In genomic region chr3:37657009-37657408, GRCm38 (mm10) we compare ENCODE assay signal across 8 mouse cellular contexts. TPM values are rescaled to one million over a fixed set of nuclear protein-coding genes. Genes with fewer than 3 reads are reported as not detected.
A peak's percentile ranks its signal among the peaks of the same experiment; 100 is the strongest.
DNase-seq lines count a peak whose midpoint lies in the region; ATAC-seq and TF ChIP-seq lines count a peak whose summit lies in the region.

No protein-coding gene starts in this region.

- peak overlapping the region; percentile 36 for H3K4me2 ChIP-seq in heart, embryonic 16.5 days (ENCODE audit: low read depth, low read length)
- H3K4me2 ChIP-seq in lung, postnatal 0 days (replicated peaks; ENCODE audit: low read depth, low read length) = 0 out of 2 replicates have a peak overlapping the region, but pooled peaks have one; percentile 8

- no peak for TF ChIP-seq CTCF in lung, postnatal 0 days (IDR thresholded peaks at IDR 0.05)

- 1% methylated on average over 8 of the region's 8 CpGs for WGBS in heart, embryonic 10.5 days
- 11% methylated on average over 8 of the region's 8 CpGs for WGBS in heart, embryonic 16.5 days
- WGBS in lung, postnatal 0 days = 11% methylated on average over 8 of the region's 8 CpGs

- peak; percentile 47 for ATAC-seq in heart, embryonic 16.5 days (replicated peaks; ENCODE audit: extremely low read depth, insufficient read depth, low FRiP score)
- peak; percentile 39 for ATAC-seq in lung, postnatal 0 days

- no peak overlapping the region for H3K9ac ChIP-seq in heart, embryonic 16.5 days (ENCODE audit: low read length)
- no peak overlapping the region for H3K9ac ChIP-seq in lung, postnatal 0 days (replicated peaks; ENCODE audit: low read depth)

- peaks cover 25% of the 10 kb centered on the region for H3K27me3 ChIP-seq in heart, embryonic 10.5 days (ENCODE audit: insufficient read depth, poor library complexity, severe bottlenecking)
- no peaks in the 10 kb centered on the region for H3K27me3 ChIP-seq in heart, embryonic 16.5 days (ENCODE audit: control insufficient read depth, insufficient read depth, low read length)
- no peaks in the 10 kb centered on the region for H3K27me3 ChIP-seq in lung, postnatal 0 days (replicated peaks; ENCODE audit: insufficient read depth, low read length)

- DNase-seq in heart, embryonic 10.5 days (ENCODE audit: low spot score) = no peak
- no peak for DNase-seq in heart, postnatal 4 days
- peak; percentile 72 for DNase-seq in embryo, embryonic 10 days (ENCODE audit: low spot score)
- DNase-seq in lung, postnatal 0 days (ENCODE audit: low spot score) = peak; percentile 67
- DNase-seq in testis, postnatal 10 days (ENCODE audit: low spot score) = no peak
- DNase-seq in ovary, postnatal 14 days (ENCODE audit: low spot score) = no peak
- DNase-seq in left cerebral cortex, postnatal 14 days (ENCODE audit: low spot score in 2 of 2) = no peak

- 0 out of 2 replicates have a peak overlapping the region, but pooled peaks have one; percentile 53 for H3K27ac ChIP-seq in heart, embryonic 10.5 days
- H3K27ac ChIP-seq in heart, embryonic 16.5 days (ENCODE audit: low read length) = 0 out of 2 replicates have a peak overlapping the region, but pooled peaks have one; percentile 11
- peak overlapping the region; percentile 64 for H3K27ac ChIP-seq in lung, postnatal 0 days (ENCODE audit: low read length)

- H3K9me3 ChIP-seq in heart, embryonic 10.5 days = no peaks in the 10 kb centered on the region
- no peaks in the 10 kb centered on the region for H3K9me3 ChIP-seq in heart, embryonic 16.5 days (replicated peaks; ENCODE audit: control insufficient read depth, low read length)
- no peaks in the 10 kb centered on the region for H3K9me3 ChIP-seq in lung, postnatal 0 days (ENCODE audit: low read length)

- intact Hi-C loops in left cerebral cortex, postnatal 14 days (cut with DNase I) = no loop called here

- H3K4me1 ChIP-seq in heart, embryonic 10.5 days = peaks cover 31% of the 10 kb centered on the region
- peaks cover 20% of the 10 kb centered on the region for H3K4me1 ChIP-seq in heart, embryonic 16.5 days (ENCODE audit: control insufficient read depth, insufficient read depth, low read length)
- H3K4me1 ChIP-seq in lung, postnatal 0 days (ENCODE audit: insufficient read depth, low read depth, low read length) = peaks cover 10% of the 10 kb centered on the region

- H3K36me3 ChIP-seq in heart, embryonic 10.5 days = no peaks in the 10 kb centered on the region
- no peaks in the 10 kb centered on the region for H3K36me3 ChIP-seq in heart, embryonic 16.5 days (ENCODE audit: control insufficient read depth, insufficient read depth)
- no peaks in the 10 kb centered on the region for H3K36me3 ChIP-seq in lung, postnatal 0 days (ENCODE audit: insufficient read depth, low read length)

- peak overlapping the region; percentile 15; the same call in 1 of the 2 replicates for H3K4me3 ChIP-seq in heart, embryonic 10.5 days
- H3K4me3 ChIP-seq in heart, embryonic 16.5 days (ENCODE audit: low read length) = no peak overlapping the region
- H3K4me3 ChIP-seq in lung, postnatal 0 days (ENCODE audit: low read depth, low read length) = no peak overlapping the region

- TF ChIP-seq EP300 in lung, postnatal 0 days (IDR thresholded peaks at IDR 0.05) = peak; percentile 53

RNA-seq across cellular contexts. Expression of gene Spry1, which starts 17.3 kb away (rescaled TPM):
- 5.3 and 8.1 TPM in 2 replicates for polyA plus RNA-seq in heart, embryonic 10.5 days (2016; fragmentation: Nextera tagmentation; extraction: Ambion mirVana)
- 10 to 100 TPM; 39.2 to 40.0 TPM for total RNA-seq in heart, postnatal 4 days (2021)
- 6.9 and 8.2 TPM in 2 replicates for polyA plus RNA-seq in heart, embryonic 16.5 days (2015; fragmentation: Nextera tagmentation; extraction: Ambion mirVana)
- 23.3 and 24.7 TPM in 2 replicates for polyA plus RNA-seq in lung, postnatal 0 days (2015; fragmentation: Nextera tagmentation; extraction: Ambion mirVana)
- total RNA-seq in left cerebral cortex, postnatal 14 days (2021) = 10 to 100 TPM; 13.4 to 14.9 TPM

Comparison
In these comparisons a context has a peak if more than half of its experiments do, and no peak if none do; other contexts are left out.
1. DNase-seq: peak in embryo, embryonic 10 days (single experiment) and lung, postnatal 0 days (single experiment); none in heart, embryonic 10.5 days (single experiment), heart, postnatal 4 days (single experiment), testis, postnatal 10 days (single experiment), ovary, postnatal 14 days (single experiment) and left cerebral cortex, postnatal 14 days (0 of 2).
2. H3K27ac ChIP-seq: peak in every context shown above with its lines; median percentile 64 in lung, postnatal 0 days; 53 in heart, embryonic 10.5 days; 11 in heart, embryonic 16.5 days.